Mouse (Mus musculus): ENCODE data around the gene Pou2f3.

Pou2f3 gene

GRCm38 (mm10) chr9:43078711-43079110, 131.5 kb downstream of the Pou2f3 start:
- no peak for DNase-seq (ENCODE audit: low spot score in 2 of 2)

GRCm38 (mm10) chr9:43076163-43076562, 134.0 kb downstream of the Pou2f3 start:
- no peak for DNase-seq (ENCODE audit: low spot score in 2 of 2)

GRCm38 (mm10) chr9:43074611-43075010, 135.6 kb downstream of the Pou2f3 start:
- no peak for DNase-seq (ENCODE audit: low spot score in 2 of 2)

Measured in cerebellum, postnatal 4 days (tissue).